Mouse (Mus musculus): ENCODE results near the gene Gpatch4.

Gene Gpatch4

DNA sequence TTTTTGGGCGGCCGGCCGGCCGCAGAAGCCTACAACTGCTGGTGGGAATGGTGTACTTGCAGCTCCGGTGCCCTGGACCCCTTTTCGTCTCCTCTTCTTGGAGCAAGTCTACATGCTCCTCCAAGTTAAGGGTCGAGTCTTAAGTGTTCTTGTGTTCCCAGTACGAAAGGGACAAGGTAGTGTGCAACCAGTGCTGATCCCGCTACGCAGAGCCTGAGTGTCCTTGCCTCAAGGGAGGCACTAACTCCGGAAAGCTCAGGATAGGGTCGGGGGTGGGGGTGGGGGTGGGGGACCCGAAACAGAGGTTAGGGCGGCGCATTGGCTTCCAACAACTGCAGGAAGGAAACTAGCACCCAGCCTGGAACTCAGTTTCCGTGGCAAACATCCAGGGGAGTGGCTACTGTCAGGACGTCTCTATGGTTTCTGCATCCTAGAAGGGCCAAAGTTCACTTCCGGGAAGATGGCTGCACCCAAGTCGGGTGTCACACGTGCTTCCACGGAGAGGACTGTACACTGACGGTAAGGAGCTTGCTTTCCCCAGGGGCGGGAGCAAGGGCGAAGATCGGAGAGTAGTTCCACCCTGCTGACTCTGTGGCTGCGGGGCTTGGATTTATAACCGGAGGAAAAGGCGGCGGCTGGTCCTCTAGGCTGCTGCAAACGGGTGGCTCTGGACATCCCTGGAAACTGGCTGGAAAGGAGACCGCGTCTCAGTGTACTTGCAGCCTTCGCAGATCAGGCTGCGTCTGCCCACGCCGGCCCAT, at the start of gene Gpatch4:
TSS of gene Gpatch4 (plus strand) at position 448 of the 761 bp plus-strand sequence.
- peak; percentile 91 for DNase-seq (ENCODE audit: low read depth)

DNA sequence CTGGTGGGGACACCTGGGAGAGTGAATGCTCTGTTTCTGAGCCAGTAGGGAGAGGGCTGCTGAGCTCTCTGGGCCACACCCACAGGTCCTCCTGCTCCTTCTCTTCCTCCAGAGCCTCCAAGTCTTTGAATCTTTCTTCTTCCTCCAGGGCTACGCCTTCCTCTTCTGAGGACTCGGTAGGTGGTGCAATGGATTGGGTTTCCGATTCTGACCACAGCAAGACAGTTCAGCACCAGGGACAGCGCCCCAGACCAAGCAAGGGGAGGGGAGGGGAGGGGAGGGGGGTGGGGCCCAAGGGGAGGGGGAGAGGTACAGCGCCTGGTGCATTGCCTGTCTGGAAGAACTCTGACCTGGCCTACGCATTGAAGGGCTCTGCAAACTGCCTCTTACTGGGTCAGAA, 49.5 kb upstream of the Gpatch4 start:
- peak; percentile 71 for DNase-seq (ENCODE audit: low read depth)

DNA sequence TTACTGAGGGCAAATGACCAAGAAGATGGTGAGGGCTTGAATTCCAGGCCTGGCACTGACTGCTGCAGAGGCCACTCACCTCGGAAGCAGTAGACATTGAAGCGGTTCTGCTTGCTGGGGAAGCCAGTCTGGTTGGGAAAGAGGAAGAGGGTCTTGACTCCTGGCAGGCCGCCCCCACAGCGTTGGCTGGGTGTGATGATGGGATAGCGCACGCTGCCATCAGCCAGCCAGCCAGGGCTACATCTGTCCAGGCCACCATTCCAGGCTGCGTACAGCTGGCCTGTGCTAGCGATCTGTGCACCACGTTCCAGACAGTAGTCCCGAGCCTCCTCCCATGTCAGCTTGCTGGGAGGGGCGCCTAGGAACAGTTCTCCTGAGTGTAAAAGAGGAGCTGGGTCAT, 47.6 kb upstream of the Gpatch4 start:
- DNase-seq (ENCODE audit: low read depth): no peak

DNA sequence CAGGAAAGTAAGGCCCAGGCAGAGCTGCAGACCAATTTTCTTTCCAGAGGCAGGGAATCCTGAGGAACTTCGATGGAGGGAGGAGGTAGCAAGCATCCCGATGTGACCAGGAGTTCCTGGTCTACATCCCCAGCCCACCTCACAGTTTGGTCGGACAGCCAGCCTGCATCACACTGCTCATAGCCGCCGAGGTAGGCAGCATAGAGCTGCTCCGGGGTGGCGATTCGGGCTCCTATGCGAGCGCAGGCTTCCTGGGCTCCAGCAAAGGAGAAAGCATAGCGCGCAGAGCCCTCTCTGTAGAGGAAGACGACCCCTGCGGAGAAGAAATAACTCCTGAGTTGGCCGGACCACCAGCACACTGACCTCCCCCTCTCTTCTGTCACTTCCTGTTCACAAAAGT, 46.5 kb upstream of the Gpatch4 start:
- no peak for DNase-seq (ENCODE audit: low read depth)

DNA sequence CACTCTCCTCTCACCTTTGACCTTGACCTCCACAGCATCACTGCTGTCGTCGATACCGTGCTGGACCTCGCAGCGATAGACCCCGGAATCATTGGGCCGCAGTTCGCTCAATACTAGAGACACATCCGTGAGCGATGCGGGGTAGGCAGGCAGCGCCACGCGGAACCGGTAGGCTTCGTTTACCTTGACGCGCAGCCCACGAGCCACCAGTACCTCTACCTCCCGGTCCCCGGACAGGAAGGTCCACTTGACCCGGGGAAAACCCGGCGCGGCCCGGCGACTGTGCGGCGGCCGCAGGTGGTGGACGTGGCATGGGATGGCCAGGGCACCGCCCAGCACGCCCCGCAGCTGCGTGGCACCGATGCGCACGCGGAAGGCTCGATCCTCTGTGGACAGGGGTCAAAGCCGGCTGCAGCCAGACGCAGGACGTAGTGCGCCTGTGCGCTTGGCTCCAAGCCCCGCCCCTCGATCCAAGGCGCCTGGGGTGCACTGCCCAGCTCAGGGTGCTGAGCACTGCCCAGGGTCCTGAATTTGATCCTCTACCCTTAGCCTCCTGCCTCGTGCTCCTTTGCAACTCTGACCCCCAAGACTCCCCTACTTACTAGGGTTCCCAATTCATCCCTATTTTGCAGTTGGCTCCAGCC, 45.8 kb upstream of the Gpatch4 start:
- DNase-seq (ENCODE audit: low read depth): no peak

DNA sequence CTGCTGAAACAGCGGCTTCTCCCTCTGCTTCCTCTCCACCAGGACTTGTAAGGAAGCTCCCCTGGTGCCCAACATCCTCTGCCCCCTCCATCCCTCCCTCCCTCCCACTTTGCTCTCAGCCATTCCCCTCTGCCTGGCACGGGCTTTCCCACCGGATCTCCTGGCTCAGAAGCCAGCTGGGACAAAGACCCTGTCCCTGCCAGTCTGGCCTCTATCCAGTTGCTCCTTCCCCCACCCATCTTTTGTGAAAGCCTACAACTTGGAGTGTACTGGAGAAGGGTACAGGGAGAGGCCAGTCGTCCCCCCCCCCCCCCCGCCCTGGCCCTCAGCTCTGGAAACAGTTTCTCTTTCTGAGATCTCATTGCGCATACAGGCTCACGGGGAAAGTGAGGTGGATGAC, 44.2 kb upstream of the Gpatch4 start:
- no peak for DNase-seq (ENCODE audit: low read depth)

DNA sequence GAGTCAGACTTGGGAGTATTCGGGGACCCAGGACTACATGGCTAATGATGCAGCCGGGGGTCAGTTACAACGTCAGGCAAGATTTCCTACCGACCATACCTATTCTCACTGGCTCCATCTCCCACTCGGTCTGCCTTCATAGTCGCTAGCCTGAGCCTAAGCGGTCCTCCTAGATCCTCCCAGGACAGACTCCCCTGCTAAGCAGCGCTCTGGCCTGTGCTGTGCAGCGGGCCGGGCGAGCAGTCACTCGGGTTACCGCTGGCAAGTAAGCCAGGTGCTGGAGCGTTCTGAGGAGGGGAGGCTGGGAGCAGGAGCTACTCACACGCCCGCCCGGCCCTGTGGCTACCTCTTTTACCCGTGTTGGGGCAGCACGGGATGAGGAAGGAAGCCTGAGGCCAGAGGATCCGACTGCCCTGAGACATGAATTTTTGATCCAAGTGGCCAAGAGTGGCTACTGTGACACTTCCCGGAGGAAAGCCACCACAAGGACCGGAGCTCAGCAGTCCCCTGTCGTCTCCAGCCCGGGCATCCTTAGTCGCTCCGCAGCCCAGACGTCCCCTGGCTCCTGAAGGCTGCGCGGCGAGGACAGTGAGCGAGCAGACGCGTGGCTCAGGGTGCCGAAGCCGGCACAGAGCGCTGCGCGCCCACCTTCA, 43.5 kb upstream of the Gpatch4 start:
- DNase-seq (ENCODE audit: low read depth): no peak

DNA sequence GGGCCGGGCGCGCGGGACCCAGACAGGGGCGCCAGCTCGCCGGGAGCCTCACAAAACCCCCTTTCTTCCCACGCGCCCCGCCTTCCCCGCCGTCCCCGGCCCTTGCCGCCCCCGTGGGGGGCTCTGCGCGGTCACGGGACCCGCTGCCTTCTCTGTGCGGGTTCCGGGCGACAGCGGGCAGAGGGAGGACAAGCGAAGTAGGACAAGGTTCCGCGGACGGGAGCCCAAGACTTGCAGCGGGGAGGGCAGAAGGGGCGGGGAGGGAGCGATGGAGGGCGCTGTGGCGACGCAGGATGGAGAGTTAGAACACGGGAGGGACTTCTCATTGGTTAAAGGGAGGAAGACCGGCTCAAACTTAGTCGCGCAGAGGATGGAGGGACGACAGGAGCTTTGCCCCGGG, 42.7 kb upstream of the Gpatch4 start, which contains the start of gene Bcan:
TSS of gene Bcan (minus strand) at position 50 of the 400 bp plus-strand sequence.
- DNase-seq (ENCODE audit: low read depth): no peak

DNA sequence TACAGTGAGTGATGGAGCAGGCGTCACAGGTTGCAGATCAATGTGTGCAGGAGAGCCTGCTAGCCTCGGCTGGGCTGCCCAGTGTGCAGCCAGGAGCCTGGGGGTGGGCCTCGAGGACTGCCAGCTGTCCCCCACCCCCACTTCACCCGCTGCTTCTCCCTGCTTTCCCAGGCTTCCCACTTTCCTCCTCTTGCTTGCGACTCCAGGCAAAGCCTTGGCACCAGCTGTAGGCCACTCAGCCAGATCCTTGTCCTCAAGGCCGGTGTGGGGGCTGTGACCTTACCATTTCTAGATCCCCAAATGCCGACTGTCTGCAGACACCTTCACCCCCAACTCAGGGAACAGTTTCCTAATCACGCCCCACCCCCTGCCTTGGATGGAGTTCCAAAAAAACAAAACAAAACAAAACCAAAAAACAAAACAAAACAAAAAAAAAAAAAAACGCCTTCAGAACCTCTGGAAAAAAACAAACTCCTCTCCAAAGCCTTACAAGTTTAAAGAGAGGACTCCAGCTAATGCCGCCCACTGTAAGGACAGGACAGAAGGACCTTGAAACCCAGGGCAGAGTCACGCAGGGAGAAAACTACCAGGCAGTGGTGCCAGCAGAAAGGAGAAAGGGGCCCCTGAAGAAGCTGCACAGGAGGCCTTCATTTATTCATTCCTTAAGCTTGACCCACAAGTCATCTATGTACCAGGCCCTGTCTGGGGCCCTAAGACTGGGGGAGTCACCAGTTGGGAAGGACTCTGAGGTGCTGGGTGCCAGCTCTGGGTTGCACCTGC, 41.9 kb upstream of the Gpatch4 start:
- no peak for DNase-seq (ENCODE audit: low read depth)

DNA sequence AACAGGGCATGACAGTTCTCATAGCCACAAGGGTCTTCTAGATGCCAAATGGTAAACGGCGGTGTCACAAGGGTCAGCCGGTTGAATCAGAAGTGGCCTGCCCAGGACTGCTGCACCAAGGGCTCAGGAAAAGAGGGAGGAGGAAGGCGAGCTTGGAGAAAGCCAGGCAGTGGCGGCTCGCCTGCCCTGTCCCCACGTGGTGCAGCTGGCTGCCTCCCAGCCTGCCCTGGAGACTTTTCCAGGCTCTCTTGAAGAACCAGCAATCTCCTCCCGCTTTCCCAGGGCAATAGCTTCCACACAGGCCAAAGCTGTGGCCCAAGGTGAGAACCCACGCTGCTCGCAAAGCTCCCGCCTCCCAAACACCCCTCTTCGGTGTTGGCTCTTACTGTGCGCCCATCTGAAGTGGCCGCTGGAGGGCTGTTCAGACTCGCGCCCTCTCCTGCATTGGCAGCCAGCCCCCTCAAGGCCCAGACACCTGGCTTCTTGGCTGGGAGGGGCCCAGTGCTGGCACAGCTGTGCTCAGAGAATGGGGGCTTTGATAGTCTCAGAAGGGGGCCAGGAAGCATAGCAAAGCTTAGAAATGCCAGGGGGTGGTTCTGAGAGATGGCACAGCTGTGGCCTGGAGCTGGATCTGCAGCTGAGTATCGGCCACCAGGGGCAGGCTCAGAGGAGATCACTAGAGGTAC, 40.5 kb upstream of the Gpatch4 start:
- no peak for DNase-seq (ENCODE audit: low read depth)

DNA sequence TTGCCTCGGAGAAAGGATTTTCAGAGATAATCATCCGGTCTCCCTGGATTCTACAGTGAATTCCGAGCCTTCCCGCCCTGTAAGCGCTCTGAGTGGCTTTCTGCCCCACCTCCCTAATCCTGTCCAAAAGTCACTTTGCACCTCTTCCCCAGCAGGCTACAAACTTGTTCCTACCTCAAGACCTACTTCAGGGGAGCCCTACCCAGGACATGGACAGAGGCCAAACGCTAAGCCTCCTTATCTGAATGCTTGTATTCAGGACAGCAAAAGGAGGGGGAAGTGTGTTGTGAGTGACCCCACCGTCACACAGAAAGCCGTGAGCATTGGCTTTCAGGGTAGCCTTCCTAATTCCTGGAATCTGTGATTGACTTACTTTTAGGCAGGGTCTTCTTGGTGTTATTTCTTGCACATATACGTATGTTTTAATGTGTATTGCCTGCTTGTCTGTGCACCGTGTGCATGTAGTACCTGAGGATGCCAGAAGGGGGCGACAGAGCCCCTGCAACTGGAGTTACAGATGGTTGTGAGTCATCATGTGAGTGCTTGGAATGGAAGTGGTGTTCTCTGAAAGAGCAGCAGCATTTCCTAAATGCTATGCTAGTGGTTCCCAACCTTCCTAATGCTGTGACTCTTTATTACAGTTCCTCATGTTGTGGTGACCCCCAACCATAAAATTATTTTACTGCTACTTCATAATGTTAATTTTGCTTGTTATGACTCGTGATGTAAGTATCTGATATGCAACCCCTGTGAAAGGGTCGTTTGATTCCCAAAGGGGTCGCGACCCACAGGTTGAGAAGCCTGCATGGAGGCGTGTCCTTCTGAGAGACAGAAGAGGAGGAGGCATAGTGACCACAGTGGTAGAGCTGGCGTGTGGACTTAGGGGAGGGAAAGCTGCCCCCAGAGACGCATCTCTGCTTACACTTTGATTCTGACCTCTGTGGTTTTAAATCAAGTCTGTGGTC, 36.8 kb upstream of the Gpatch4 start:
- DNase-seq (ENCODE audit: low read depth): no peak

DNA sequence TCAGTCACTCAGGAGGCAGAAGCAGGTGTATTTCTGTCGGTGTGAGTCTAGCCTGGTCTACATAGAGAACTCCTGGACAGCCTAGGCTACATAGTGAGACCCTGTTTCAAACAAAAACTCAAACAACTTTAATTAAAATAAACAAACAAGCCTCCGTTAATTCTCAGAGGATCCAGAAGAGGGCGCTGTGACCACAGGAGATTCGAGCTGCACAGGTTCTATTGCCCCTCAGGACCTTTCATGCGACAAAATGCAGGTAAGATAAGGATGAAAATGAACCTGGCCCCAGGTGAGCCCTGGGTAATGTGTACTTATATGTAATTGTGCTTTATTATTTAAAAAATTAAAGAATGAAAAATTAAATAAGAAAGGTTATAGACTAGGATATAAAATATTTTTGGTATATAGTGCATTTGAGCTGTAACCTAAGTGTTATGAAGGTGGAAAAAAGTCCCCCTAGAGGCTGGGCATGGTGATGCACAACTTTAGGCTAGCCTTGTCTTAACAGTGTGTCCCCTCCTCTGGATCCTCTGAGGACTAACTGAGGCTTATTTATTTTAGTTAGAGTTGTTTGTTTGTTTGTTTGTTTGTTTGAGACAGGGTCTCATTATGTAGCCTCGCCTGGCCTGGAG, 32.2 kb upstream of the Gpatch4 start:
- DNase-seq (ENCODE audit: low read depth): peak; percentile 54

DNA sequence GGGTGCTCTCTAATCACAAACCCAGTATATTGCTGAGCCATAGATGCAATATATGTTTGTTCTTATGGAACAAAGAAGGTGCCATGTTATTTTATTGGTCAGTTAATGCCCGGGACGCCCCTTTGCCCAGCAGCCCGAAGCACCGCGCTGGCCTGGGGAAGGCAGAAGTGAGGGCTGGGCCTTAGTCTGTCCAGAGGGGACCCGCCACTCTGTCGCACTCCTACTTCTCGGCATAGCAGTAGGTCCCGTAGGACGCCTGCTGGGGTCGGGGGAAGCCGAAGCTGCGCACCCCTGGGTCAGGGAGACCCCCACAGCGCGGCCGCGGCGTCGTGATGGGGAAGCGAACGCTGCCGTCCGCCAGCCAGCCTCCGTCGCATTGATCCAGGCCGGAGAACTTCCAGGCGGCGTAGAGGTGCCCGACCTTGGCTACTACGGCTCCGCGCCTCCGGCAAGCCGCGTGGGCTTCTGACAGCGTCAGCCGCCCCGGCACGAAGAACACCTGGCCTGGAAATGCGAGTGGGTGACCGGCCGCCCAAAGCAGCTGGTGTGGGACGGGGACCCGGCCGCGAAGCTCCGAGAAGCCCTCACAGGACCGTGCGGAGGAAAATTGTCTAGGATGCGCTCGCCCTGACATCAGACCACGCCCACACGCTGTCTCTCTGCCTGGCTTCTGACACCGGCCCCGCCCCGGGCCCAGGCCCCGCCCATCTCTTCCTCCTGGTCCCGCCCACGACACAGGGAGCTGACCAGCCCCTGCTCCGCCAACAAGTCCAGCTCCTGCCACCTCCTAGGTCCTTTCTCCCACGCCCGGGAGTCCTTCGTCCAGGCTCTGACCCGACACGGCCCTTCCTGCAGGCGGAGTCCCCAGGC, 20.4 kb upstream of the Gpatch4 start:
- peak; percentile 69 for DNase-seq (ENCODE audit: low read depth)

DNA sequence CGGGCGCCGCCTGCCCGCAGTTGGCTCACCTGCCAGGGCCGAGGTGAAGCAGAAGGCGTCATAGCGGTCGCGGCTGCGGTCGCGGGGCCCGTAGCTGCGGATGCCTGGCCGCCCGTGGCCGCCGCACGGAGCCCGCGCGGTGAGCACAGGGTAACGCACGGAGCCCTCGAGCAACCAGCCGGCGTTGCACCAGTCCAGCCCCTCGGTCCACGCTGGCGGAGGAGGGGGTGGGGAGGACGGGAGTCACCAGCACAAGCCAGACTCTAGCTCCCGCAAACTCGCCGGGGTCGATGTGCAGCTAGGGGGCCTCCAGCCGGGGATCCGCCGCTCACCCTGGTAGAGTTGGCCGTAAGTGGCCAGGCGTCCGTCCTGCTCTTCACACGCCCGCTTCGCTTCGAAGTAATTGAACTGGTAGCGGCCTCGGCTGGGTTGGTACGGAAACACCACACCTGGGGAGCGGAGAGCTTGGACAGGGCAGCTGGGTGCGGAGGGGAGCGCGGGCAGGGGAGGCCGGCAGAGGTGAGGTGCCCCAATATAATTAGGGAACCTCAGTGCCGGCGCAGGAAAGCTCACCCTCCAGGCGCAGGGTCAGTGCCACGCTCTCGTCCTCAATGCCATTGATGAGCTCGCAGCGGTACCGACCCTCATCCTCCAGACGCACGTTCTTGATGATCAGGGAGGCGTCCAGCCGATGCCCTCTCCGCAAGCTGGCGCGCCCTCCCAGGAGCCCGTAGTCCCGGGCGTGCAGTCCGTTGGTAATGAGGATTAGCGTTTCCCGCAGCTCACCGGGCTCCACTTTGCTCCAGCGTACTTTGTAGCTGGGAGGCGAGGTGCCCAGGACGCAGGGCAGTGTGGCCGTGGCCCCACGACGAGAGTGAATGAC, 19.5 kb upstream of the Gpatch4 start:
- DNase-seq (ENCODE audit: low read depth): no peak

DNA sequence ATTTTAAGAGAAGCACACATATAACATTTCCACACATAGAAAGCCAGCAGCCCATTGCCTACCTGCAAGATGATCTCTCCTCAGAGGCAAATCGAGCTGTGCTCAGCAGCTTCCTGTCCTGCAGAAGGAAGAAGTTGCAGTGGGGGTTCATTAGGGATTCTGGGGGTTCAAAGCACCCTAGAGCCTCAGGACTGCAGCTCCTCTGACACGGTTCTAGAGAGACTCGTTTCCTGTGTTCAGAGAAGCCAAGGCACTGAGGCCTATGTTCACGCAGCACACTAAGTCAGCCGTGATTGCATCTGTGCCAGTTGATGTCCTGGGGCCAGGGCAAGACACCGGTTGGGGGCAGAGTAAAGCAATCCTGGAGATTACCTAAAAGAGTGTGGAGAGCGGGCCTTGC, 16.1 kb upstream of the Gpatch4 start:
- DNase-seq (ENCODE audit: low read depth): no peak

DNA sequence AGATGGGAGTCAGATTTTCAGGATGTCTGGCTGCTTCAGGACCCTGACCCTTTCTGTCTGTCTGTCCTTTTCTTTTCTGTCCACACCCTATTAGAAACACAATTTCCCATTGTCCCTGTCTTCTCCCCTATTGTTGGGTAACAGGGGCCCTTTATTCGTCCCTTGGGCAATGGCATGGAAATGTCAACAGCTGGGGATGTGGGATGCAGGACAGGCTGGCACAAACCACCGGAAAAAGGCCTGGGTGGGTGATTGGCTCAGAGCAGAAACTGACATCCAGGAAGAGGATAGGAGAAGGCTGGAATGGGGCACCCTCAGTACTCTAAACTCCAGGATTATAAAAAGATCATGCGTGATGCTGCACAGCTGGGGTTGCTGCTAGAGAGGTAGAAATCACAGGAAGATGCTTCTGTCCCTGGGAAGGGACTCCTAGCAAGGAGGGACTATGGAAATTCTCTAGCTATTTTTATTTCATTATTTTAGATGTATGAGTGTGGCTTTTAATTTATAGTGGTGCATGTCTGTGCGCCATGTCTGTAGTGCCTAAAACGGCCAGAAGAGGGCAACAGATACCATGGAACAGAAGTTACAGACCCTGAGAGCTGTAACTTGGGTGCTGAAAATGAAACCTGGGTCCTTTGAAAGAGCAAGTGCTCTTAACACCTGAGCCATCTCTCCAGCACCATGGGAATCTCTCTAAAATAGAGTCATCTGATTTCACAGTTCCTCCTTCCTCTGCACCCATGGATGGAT, 15.3 kb upstream of the Gpatch4 start, which contains the start of gene Hapln2:
TSS of gene Hapln2 (minus strand) at position 150 of the 753 bp plus-strand sequence.
- DNase-seq (ENCODE audit: low read depth): no peak

Measured in c-Kit-positive CD71-negative TER-119-negative erythroid progenitor cells, embryonic 14.5 days (primary cell).